Mouse (Mus musculus) retina, embryonic 14.5 days (tissue): ENCODE results near the gene Bphl.
"Not testable (repeated sequence)": the region's sequence is repeated elsewhere in the genome, so short reads cannot be mapped to it uniquely, and the experiment has no call there.

ENCODE experiments used
- DNase-seq: peaks from one replicate; pipeline ENCODE4 v3.0.0-alpha.2; 2015; ENCODE audit warnings: low spot score

Gene Bphl

GRCm38 (mm10) chr13:34088201-34088649 is 50.8 kb downstream of the Bphl start:
- not testable (repeated sequence) for DNase-seq

DNA sequence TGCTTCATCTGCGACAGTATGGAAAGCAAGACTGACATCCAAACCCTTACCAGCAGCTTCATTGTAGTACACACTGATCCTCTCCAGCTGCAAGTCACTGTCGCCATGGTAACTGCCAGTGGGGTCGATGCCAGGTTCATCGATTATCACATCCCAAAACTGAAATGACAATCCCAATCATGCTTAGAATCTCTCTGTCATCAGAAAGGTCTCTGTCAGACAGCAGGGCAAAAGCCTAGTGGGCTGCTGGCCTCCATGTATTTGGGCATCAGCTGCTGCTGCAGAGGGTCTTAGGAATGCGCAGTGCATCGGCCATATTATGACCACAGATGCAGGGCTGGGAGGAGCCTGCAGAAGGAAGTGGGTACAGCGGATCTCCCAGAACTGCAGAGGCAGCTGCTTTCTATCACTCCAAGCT is 51.5 kb downstream of the Bphl start:
- peak; percentile 54 for DNase-seq

DNA sequence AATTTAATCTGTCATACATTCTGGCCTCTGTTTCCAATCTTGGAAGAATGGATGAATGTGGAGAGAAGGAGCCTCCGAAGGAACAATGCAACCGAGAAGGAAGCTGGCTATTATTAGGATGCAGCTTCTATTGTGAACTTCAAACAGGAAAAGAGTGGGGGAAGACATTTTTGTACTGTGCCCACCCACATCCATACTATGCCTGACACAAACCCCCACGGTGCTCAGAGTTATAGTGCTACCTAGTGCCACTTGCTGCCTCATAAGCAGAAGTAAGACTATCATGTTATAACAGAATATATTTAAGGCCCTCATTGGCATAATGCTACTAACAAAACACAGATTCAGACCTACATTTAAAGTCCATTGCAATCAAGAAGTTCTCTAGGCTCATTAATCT is 52.0 kb downstream of the Bphl start:
- no peak for DNase-seq

- DNase-seq: peak; percentile 32
Observed at GRCm38 (mm10) chr13:34095542-34096435, 58.4 kb downstream of the Bphl start.

- DNase-seq: no peak
Observed at GRCm38 (mm10) chr13:34096455-34096854, 59.1 kb downstream of the Bphl start.

GRCm38 (mm10) chr13:34097086-34097485 is 59.7 kb downstream of the Bphl start:
- no peak for DNase-seq

GRCm38 (mm10) chr13:34100733-34101132 is 63.3 kb downstream of the Bphl start:
- DNase-seq: no peak

- DNase-seq: no peak
Observed at GRCm38 (mm10) chr13:34101247-34101646, 63.9 kb downstream of the Bphl start.

DNA sequence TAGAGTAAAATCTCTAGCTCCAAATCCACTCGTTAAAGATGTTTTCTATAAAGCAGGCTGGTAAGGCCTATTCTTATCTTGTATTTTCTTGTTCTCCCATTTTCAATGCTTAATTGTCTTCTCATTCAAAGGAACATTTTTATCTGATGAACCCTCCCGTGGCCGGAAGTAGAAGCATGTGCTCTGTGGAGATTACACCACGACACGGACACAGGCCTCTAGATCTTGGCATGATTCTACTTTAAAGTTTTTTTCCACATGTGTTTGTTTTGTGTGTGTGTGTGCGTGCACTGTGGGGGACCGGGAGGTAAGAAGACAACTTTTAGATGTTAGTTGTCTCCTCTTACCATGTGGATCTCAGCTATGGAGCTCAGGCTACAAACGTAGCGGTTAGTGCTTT is 64.5 kb downstream of the Bphl start:
- no peak for DNase-seq

DNA sequence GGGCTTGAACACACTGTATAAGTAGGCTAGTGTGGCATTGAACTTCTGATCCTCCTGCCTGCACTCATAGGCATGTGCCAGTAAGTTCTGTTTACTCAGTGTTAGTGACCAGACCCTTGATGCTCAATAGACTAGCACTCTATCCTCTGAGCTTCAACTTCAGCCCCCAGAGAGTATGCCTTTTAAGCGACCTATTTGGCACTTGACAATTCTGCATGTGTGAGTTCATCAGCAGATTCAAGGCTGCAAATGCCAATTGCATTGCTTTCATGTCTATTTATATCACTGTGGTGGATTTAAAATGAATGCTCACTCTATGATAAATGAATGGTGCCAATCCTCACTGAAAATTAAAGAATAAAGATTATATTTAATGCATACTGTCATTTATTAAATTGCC is 68.0 kb downstream of the Bphl start:
- DNase-seq: no peak

DNA sequence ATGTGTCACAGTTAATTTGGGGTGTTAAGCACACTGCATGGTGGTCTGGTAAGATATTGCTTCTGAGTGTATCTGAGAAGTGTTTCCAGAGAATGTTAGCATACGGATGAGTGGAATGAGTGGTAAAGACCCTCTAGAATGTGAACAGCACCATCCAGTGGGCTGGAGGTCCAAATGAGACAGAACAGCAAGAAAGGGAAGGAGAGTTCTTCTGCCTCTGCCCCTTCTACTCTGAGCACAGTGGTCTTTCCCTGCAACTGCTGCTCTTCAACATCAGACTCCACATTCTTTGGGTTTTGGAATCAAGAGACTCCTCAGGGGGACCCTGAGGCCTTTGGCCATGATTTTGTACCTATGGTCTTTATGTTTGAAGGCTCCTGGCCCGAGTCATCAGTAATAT is 68.9 kb downstream of the Bphl start:
- no peak for DNase-seq

DNA sequence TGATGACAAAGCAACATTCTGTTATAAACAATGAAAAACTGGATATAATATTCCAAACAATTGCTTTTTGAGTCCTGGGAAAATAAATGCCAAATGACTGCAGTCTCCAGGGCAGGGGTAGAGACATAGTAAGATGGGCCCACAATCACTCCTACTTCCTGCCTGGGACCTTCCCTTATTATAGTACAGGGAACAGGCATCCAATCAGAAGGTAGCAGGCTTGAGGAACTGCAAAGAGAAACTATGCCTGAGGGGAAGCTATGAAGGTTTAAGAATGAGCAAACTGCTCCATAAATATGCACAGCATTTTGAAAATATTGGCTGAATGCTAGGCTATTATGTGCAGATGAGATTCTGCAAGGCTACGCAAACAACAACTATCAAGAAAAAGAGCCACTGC is 69.6 kb downstream of the Bphl start:
- DNase-seq: no peak

GRCm38 (mm10) chr13:34109035-34109676 is 71.8 kb downstream of the Bphl start:
- DNase-seq: no peak

DNA sequence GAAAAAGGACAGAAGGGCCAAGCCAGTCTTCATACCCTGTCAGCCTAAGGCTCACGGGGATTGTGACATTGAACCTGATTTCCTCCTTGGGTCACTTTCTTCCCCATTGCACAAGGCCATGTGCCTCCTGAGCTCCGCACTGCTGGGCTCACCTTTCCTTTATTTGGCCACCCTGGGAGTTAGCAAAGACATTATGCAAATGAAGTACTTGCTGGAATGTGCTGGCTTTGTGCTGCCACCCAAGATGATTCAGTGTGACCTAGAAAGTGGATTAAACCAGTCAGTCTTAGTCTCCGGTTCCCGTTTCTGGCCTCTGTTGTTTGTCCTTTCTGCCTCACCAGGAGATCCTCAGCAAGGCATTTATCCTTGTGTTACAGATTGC is 72.3 kb downstream of the Bphl start:
- DNase-seq: peak; percentile 53

GRCm38 (mm10) chr13:34111019-34111418 is 73.6 kb downstream of the Bphl start:
- DNase-seq: no peak

DNA sequence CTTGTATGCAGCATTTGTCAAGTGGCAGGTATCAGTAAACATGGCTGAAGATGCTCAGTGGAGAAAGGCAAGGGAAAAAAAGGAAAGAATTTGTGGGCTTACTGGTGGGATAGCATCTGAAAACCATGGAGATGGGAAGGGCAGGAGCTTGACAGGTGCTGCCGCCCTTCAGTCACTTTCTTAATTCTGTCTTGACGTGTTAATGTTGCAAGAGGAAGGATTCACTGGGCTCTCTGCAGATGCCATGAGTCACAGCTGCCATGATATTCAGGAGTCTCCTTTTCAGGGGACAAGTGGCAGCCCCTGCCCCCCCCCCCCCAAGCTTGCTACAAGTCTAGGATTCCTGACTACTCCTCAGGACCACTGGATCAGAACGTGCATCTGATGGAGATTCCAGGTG is 74.5 kb downstream of the Bphl start:
- DNase-seq: no peak

DNA sequence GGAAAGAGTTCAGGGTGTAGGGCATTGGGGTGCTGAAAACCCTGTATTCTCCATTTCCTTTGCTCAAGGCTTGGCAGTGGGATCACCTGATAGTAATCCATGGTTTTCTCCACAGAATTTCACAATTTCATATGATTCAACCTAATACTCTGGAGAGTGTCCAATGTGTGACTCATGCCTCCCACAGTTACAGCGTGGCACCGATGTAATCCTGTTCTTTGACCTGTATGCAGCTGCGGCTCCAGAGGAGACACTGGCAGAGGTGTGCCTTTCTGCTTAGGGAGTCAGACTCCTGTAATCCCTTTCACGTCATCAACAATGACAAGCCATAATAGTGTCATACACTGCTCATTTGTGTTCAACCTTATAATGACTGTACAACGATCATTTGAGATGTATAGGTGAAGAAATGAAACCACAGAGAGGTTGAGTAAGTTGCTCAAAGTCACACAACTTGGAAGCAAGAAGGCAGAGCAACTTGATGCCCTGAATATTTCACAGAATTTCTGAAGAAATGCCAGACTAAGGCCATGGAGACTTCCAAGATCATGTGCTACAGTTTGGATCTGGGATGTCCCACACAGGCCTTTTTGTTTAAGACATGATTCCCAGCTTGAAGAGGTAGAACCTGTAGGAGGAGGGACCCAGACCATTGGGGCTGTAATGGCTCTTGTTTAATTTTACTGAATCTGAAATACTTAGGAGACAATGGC is 75.1 kb downstream of the Bphl start:
- no peak for DNase-seq

DNA sequence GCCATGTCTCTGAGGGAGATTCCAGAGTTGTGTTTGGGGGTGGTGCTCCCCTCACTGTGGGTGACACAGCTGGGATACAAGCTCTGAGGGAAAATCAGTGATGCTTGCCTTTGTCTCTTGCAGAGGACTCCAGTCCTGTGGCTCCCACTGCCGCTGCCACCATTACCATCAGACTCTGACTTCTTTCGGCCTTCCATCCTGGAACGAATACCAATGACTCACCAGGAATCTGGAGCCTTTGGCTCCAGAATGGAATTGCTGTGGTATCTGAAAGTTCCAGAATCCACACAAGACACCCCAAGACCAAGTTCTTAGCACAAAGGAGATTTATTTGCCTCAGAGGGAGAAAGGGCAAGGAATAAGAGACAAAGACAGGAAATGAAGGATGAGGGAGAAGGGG is 75.7 kb downstream of the Bphl start:
- DNase-seq: no peak

DNA sequence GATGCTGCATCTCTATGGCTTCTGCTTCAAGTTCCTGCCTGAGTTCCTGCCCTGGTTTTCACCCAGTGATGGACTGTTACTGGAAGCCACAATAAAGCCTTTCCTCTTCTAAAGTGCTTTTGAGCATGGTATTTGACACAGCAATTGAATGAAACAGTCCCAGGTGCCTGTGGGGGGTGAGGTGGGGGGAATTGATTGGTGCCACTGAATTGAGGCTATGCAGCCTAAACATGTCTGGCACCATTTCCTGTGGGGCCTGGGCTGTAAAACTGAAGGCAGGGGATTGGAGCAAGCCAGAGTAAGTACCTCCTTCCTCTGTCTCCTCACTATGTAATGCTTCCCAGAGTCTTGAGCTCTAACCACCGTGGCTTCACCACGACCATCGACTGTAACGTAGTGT is 77.3 kb downstream of the Bphl start:
- DNase-seq: no peak

DNA sequence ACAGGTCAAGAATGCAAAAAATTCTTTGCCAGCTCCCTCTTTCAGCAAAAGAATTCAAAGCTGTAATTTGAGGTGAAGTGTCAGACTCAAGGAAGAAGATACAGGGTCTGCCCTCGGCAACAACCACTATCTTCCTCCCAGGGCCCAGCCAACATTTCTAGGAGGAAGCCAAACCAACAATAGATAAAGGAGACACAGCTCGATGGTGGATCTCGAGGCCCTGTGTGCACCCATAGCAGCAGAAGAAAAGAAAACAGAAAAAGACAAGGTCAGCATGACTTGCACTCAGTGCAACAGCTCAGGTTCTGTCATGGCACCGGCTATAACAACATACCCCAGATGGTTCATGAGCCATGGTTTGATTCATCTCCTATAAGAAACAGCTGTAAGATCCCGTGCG is 79.1 kb downstream of the Bphl start:
- no peak for DNase-seq

GRCm38 (mm10) chr13:34118816-34119215 is 81.4 kb downstream of the Bphl start:
- no peak for DNase-seq

GRCm38 (mm10) chr13:34119406-34119805 is 82.0 kb downstream of the Bphl start:
- no peak for DNase-seq

DNA sequence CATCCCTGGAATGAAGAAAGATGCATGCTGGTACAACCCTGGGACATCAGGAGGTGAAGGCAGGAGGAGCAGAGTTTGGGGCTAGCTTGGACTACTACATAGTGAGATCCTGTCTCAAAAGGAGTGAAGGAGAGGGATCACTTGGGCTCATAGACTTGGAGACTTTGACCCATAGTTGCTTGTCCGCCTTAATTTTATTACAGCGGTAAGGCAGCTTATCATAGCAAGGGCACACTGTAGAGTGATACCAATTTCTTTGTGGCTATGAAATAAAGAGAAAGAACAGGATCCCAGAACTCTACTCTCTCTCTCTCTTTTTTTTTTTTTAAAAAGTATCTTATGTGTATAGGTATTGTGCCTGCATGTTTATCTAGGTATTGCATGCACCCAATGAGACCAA is 83.1 kb downstream of the Bphl start:
- no peak for DNase-seq
